Mouse (Mus musculus): Measurements from ENCODE around the gene Plscr2. TPM values are rescaled to one million over a fixed set of nuclear protein-coding genes. Genes with fewer than 3 reads are reported as not detected.

Plscr2 gene
- total and polyA plus RNA-seq, 2 experiments = 13.9 to 51.6 TPM

- no peak overlapping the region for H3K9ac ChIP-seq (ENCODE audit: low read depth, low read length)
- no peak for DNase-seq (ENCODE audit: extremely low read depth, low read depth, low spot score)
- no peaks in the 10 kb centered on the region for H3K79me2 ChIP-seq (ENCODE audit: control insufficient read depth, insufficient read depth, low read length)
- no peak for TF ChIP-seq CTCF (IDR thresholded peaks at IDR 0.05; ENCODE audit: low read depth, low read length)
- no peak for TF ChIP-seq POLR2A (IDR thresholded peaks at IDR 0.05; ENCODE audit: extremely low read depth, insufficient read depth, low read length)
- no peak overlapping the region for H3K4me3 ChIP-seq (ENCODE audit: insufficient read depth, low read depth, low read length)
- no peaks in the 10 kb centered on the region for H3K36me3 ChIP-seq (ENCODE audit: control insufficient read depth, insufficient read depth, low read length)
- no peak overlapping the region for H3K27ac ChIP-seq (replicated peaks; ENCODE audit: insufficient read depth, low read depth, low read length)
- H3K27me3 ChIP-seq (ENCODE audit: control insufficient read depth, insufficient read depth, low read length) = no peaks in the 10 kb centered on the region
- H3K4me1 ChIP-seq (ENCODE audit: control insufficient read depth, insufficient read depth, low read length) = peaks cover 3% of the 10 kb centered on the region; the same call in 1 of the 2 replicates
- WGBS = 92% methylated on average over 11 of the region's 11 CpGs
Observed at GRCm38 (mm10) chr9:92234901-92235458, 40.4 kb upstream of the Plscr2 start.

GRCm38 (mm10) chr9:92248773-92249446, 26.5 kb upstream of the Plscr2 start:
- no peak for TF ChIP-seq CTCF (IDR thresholded peaks at IDR 0.05; ENCODE audit: low read depth, low read length)
- no peak for TF ChIP-seq POLR2A (IDR thresholded peaks at IDR 0.05; ENCODE audit: extremely low read depth, insufficient read depth, low read length)
- Histone ChIP-seq H3K27me3 (ENCODE audit: control insufficient read depth, insufficient read depth, low read length) (no peaks in the 10 kb centered on the region), H3K9ac (ENCODE audit: low read depth, low read length) (no peak overlapping the region), H3K4me3 (ENCODE audit: insufficient read depth, low read depth, low read length) (0 out of 2 replicates have a peak overlapping the region, but pooled peaks have one; percentile 27), H3K27ac (replicated peaks; ENCODE audit: insufficient read depth, low read depth, low read length) (no peak overlapping the region; the same call in 1 of the 2 replicates), H3K36me3 (ENCODE audit: control insufficient read depth, insufficient read depth, low read length) (0 out of 2 replicates have a peak, but pooled peaks cover 1% of the 10 kb centered on the region), H3K4me1 (ENCODE audit: control insufficient read depth, insufficient read depth, low read length) (peaks cover 9% of the 10 kb centered on the region; the same call in 1 of the 2 replicates), H3K79me2 (ENCODE audit: control insufficient read depth, insufficient read depth, low read length) (no peaks in the 10 kb centered on the region; the same call in 1 of the 2 replicates)
- DNase-seq (ENCODE audit: extremely low read depth, low read depth, low spot score) = no peak
- 80% methylated on average over 7 of the region's 7 CpGs for WGBS

DNA sequence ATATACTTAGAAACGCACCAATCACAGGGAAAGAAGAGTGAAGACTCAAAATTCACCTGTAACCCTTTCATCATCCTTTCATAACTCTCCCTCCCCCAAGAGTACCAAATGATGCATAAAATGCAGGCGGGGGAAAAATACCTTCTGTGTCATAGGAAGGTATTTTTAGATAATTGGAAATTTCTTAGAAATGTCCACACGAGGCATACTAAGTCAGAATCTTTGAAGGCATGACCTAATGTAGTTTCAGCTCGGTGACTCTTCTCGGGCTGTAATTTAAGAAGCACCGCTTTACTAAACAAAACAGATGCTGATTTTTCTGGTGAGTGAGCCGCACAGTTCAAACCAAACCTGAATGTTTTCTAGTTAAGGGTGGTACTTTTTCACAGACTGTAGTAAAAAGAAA, 26.0 kb upstream of the Plscr2 start, which contains the start of gene Plscr1:
Gene Plscr1 (plus strand): TSS at position 304 of the 406 bp plus-strand sequence.
- no peak for DNase-seq (ENCODE audit: extremely low read depth, low read depth, low spot score)
- no peak for TF ChIP-seq CTCF (IDR thresholded peaks at IDR 0.05; ENCODE audit: low read depth, low read length)
- WGBS = 49% methylated on average over 7 of the region's 7 CpGs

GRCm38 (mm10) chr9:92249987-92250772, 25.2 kb upstream of the Plscr2 start:
- WGBS = under 1% methylated on average over 40 of the region's 40 CpGs
- DNase-seq (ENCODE audit: extremely low read depth, low read depth, low spot score) = peak; percentile 91
- Histone ChIP-seq H3K4me3 (ENCODE audit: insufficient read depth, low read depth, low read length) (peak overlapping the region; percentile 86), H3K27me3 (ENCODE audit: control insufficient read depth, insufficient read depth, low read length) (no peaks in the 10 kb centered on the region), H3K27ac (replicated peaks; ENCODE audit: insufficient read depth, low read depth, low read length) (peak overlapping the region; percentile 91), H3K79me2 (ENCODE audit: control insufficient read depth, insufficient read depth, low read length) (no peaks in the 10 kb centered on the region; the same call in 1 of the 2 replicates), H3K4me1 (ENCODE audit: control insufficient read depth, insufficient read depth, low read length) (peaks cover 9% of the 10 kb centered on the region; the same call in 1 of the 2 replicates), H3K36me3 (ENCODE audit: control insufficient read depth, insufficient read depth, low read length) (peaks cover 1% of the 10 kb centered on the region; the same call in 1 of the 2 replicates), H3K9ac (ENCODE audit: low read depth, low read length) (peak overlapping the region; percentile 83)
- TF ChIP-seq POLR2A (IDR thresholded peaks at IDR 0.05; ENCODE audit: extremely low read depth, insufficient read depth, low read length) = peak; percentile 42; the same call in 1 of the 2 replicates
- 0 out of 2 replicates have a peak, but pooled peaks have one; percentile 2 for TF ChIP-seq CTCF (IDR thresholded peaks at IDR 0.05; ENCODE audit: low read depth, low read length)

More for the DNA sequence above, 26.0 kb upstream of the Plscr2 start, which contains the start of gene Plscr1:
- no peaks in the 10 kb centered on the region; the same call in 1 of the 2 replicates for H3K79me2 ChIP-seq (ENCODE audit: control insufficient read depth, insufficient read depth, low read length)
- H3K4me3 ChIP-seq (ENCODE audit: insufficient read depth, low read depth, low read length) = peak within 1 kb of the TSS; percentile 86
- H3K4me1 ChIP-seq (ENCODE audit: control insufficient read depth, insufficient read depth, low read length) = peaks cover 9% of the 10 kb centered on the region; the same call in 1 of the 2 replicates
- peak within 1 kb of the TSS; percentile 91 for H3K27ac ChIP-seq (replicated peaks; ENCODE audit: insufficient read depth, low read depth, low read length)
- 0 out of 2 replicates have a peak, but pooled peaks cover 1% of the 10 kb centered on the region for H3K36me3 ChIP-seq (ENCODE audit: control insufficient read depth, insufficient read depth, low read length)
- H3K27me3 ChIP-seq (ENCODE audit: control insufficient read depth, insufficient read depth, low read length) = no peaks in the 10 kb centered on the region
- H3K9ac ChIP-seq (ENCODE audit: low read depth, low read length) = peak within 1 kb of the TSS; percentile 83

DNA sequence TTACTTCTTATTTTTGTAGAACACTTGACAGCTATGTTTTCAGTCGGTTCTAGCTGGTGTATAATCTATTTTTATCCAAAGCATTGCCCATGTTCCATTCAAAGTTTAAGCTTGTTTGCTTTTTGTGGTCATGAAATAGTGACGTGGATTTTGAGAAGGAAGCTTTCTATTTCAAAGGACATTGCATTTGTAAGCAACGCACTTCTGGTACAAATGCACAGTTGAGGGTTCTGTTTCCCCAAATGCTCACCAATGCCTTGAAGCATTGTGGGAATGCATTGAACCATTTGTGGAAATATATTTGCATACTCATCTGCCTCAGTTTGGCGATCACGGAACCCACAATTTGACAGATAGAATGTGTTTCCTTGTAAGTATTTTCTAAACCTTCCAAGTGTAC, 22.7 kb upstream of the Plscr2 start:
- DNase-seq (ENCODE audit: extremely low read depth, low read depth, low spot score) = no peak
- Histone ChIP-seq H3K27ac (replicated peaks; ENCODE audit: insufficient read depth, low read depth, low read length) (no peak overlapping the region), H3K9ac (ENCODE audit: low read depth, low read length) (no peak overlapping the region), H3K4me3 (ENCODE audit: insufficient read depth, low read depth, low read length) (no peak overlapping the region), H3K4me1 (ENCODE audit: control insufficient read depth, insufficient read depth, low read length) (peaks cover 9% of the 10 kb centered on the region; the same call in 1 of the 2 replicates), H3K27me3 (ENCODE audit: control insufficient read depth, insufficient read depth, low read length) (no peaks in the 10 kb centered on the region), H3K36me3 (ENCODE audit: control insufficient read depth, insufficient read depth, low read length) (peaks cover 1% of the 10 kb centered on the region; the same call in 1 of the 2 replicates), H3K79me2 (ENCODE audit: control insufficient read depth, insufficient read depth, low read length) (no peaks in the 10 kb centered on the region; the same call in 1 of the 2 replicates)
- TF ChIP-seq POLR2A (IDR thresholded peaks at IDR 0.05; ENCODE audit: extremely low read depth, insufficient read depth, low read length) (no peak), CTCF (IDR thresholded peaks at IDR 0.05; ENCODE audit: low read depth, low read length) (no peak)
- 66% methylated on average over 5 of the region's 5 CpGs for WGBS

Measured in liver, adult 2 months (tissue).